Mouse (Mus musculus) stomach, embryonic 14.5 days (tissue): ENCODE results near the gene Acad10. TPM values are rescaled to one million over a fixed set of nuclear protein-coding genes. Genes with fewer than 3 reads are reported as not detected.

Source experiments
- ATAC-seq: fragments of 200-750 bp; cut with Nextera tagmentation; 2 replicates; pipeline ENCODE4 v1.8.0; 2017; ENCODE audit warnings: low read depth, moderate TSS enrichment; ENCODE audit not compliant: insufficient number of reproducible peaks, insufficient read depth, low FRiP score
- H3K27ac ChIP-seq: fragments of 300-500 bp; sonication (generic); 2 replicates; pipeline ENCODE4 v1.5.1; 2014; ENCODE audit warnings: mild to moderate bottlenecking, low read length, moderate library complexity, mixed read lengths
- H3K27me3 ChIP-seq: fragments of 300-500 bp; sonication (generic); 2 replicates; pipeline ENCODE4 v1.6.1; 2014; ENCODE audit warnings: low read length, control low read depth, mixed read lengths; ENCODE audit not compliant: control insufficient read depth, insufficient read depth
- H3K36me3 ChIP-seq: fragments of 300-500 bp; sonication (generic); 2 replicates; pipeline ENCODE4 v1.6.1; 2014; ENCODE audit warnings: mild to moderate bottlenecking, control low read depth, low read length, moderate library complexity, mixed read lengths; ENCODE audit not compliant: control insufficient read depth, insufficient read depth
- H3K4me1 ChIP-seq: fragments of 300-500 bp; sonication (generic); 2 replicates; pipeline ENCODE4 v1.6.1; 2014; ENCODE audit warnings: low read length, control low read depth, mixed read lengths; ENCODE audit not compliant: control insufficient read depth, insufficient read depth
- H3K4me2 ChIP-seq: fragments of 300-500 bp; sonication (generic); replicated peaks from 2 replicates; pipeline ENCODE4 v1.6.1; 2014; ENCODE audit warnings: low read depth, low read length, control low read depth
- H3K4me3 ChIP-seq: fragments of 300-500 bp; sonication (generic); 2 replicates; pipeline ENCODE4 v1.5.1; 2014; ENCODE audit warnings: low read depth, low read length, control low read depth
- H3K9ac ChIP-seq: fragments of 300-500 bp; sonication (generic); replicated peaks from 2 replicates; pipeline ENCODE4 v1.6.1; 2014; ENCODE audit warnings: low read depth, mild to moderate bottlenecking, control low read depth, low read length, moderate library complexity, mixed read lengths
- H3K9me3 ChIP-seq: fragments of 300-500 bp; sonication (generic); 2 replicates; pipeline ENCODE4 v1.6.1; 2016; ENCODE audit warnings: low read depth, low read length, control low read depth; ENCODE audit not compliant: control insufficient read depth
- WGBS: fragments of 180-500 bp; shearing (Covaris S2); extraction: QIAGEN DNeasy Blood & Tissue Kit; methylation state at CpG from one replicate; pipeline ENCODE4 v1.1.7; 2014; 5-methylcytosine and 5-hydroxymethylcytosine counted together
- polyA plus RNA-seq: library from polyadenylated mRNA; unstranded; fragments of >200 nt; fragmentation: Nextera tagmentation; extraction: Ambion mirVana; gene quantifications from 2 replicates; pipeline ENCODE4 v1.2.1, GENCODE M21; 2014

Gene Acad10
- polyA plus RNA-seq, 1 experiment from 2014 or later: 2.3 TPM

GRCm38 (mm10) chr5:121581945-121582344 lies 78.4 kb downstream of the Acad10 start:
- Histone ChIP-seq H3K9me3 (no peaks in the 10 kb centered on the region), H3K9ac (no peak overlapping the region; the same call in 1 of the 2 replicates), H3K36me3 (peaks cover 19% of the 10 kb centered on the region), H3K4me3 (no peak overlapping the region), H3K4me2 (no peak overlapping the region), H3K4me1 (peaks cover 15% of the 10 kb centered on the region; the same call in 1 of the 2 replicates), H3K27me3 (no peaks in the 10 kb centered on the region), H3K27ac (no peak overlapping the region)
- no peak for ATAC-seq
- WGBS: 89% methylated on average over 8 of the region's 8 CpGs

DNA sequence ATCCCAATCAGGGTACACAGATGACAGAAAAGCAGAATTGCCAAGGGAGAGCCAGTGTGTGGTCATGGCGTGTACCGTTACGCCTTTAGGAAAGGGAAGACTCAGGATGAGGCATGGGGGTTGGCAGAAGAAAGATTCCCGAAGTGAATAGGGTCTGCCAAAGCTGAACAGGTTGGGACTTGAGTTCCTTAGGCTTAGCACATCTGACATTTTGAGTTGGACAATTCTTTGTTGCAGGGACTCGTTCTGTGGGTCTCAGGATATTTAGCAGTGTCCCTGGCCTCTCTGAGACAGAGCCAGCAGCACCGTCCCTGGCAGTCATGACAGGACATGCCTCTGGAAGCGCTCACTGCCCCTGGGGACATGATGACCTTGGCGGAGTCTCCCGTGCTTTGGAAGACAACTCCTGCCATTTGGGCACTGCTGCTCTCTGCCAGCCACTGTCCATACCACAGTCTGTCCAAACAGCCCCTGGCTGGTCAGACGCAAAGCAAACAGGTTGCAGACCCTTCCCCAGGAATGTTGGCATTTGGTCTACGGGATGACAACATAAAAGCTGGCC lies 83.3 kb downstream of the Acad10 start:
- Histone ChIP-seq H3K36me3 (peaks cover 34% of the 10 kb centered on the region), H3K9me3 (no peaks in the 10 kb centered on the region), H3K27ac (no peak overlapping the region), H3K27me3 (no peaks in the 10 kb centered on the region), H3K4me1 (no peaks in the 10 kb centered on the region), H3K9ac (no peak overlapping the region), H3K4me2 (no peak overlapping the region), H3K4me3 (no peak overlapping the region)
- no peak for ATAC-seq
- WGBS: 84% methylated on average over 11 of the region's 11 CpGs

DNA sequence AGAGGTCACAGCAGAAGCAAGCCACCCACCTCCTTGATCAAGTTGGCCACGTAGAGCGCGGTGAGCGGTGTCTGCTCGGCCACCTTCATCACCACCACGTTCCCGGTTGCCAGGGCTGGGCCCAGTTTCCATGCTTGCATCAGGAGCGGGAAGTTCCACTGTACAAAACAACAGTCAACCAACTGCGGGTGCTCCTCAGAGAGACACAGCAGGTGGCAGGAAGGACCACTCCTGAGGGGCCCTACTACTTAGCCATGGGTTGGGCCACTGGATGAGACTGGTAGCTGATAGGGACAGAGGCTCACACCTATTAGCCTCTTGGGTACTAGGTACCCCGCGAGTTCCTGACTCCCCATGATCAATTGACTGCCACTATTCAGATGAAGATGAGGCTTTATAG lies 84.4 kb downstream of the Acad10 start:
- no peak for ATAC-seq
- H3K27ac ChIP-seq: no peak overlapping the region
- no peaks in the 10 kb centered on the region for H3K9me3 ChIP-seq
- 97% methylated on average over 11 of the region's 11 CpGs for WGBS
- H3K4me2 ChIP-seq: no peak overlapping the region
- no peak overlapping the region for H3K4me3 ChIP-seq
- peaks cover 37% of the 10 kb centered on the region for H3K36me3 ChIP-seq
- H3K27me3 ChIP-seq: no peaks in the 10 kb centered on the region
- no peak overlapping the region for H3K9ac ChIP-seq
- H3K4me1 ChIP-seq: no peaks in the 10 kb centered on the region

- no peak overlapping the region for H3K4me3 ChIP-seq
- no peaks in the 10 kb centered on the region for H3K4me1 ChIP-seq
- H3K4me2 ChIP-seq: no peak overlapping the region
- H3K27me3 ChIP-seq: no peaks in the 10 kb centered on the region
- no peak for ATAC-seq
- no peak overlapping the region for H3K9ac ChIP-seq
- WGBS: 91% methylated on average over 13 of the region's 13 CpGs
- peaks cover 25% of the 10 kb centered on the region for H3K36me3 ChIP-seq
- no peak overlapping the region for H3K27ac ChIP-seq
- H3K9me3 ChIP-seq: no peaks in the 10 kb centered on the region
Observed at GRCm38 (mm10) chr5:121574145-121574544, 86.2 kb downstream of the Acad10 start.

Other genes starting within 250 kb of the Acad10 start
- 1.9 and 3.2 TPM in 2 replicates for gene Tmem116, start 208.6 kb downstream of the Acad10 start, polyA plus RNA-seq
- 132 and 140 TPM in 2 replicates for gene Erp29, start 208.0 kb downstream of the Acad10 start, polyA plus RNA-seq
- 0.11 and 0.12 TPM in 2 replicates for gene Adam1b, start 157.1 kb downstream of the Acad10 start, polyA plus RNA-seq
- gene Adam1a, start 115.0 kb downstream of the Acad10 start, polyA plus RNA-seq: 2.2 and 3.3 TPM in 2 replicates
- 0.87 TPM in 1 of 2 replicates, not detected in the other for gene Gm42878, start 115.0 kb downstream of the Acad10 start, polyA plus RNA-seq
- 52.9 and 56.3 TPM in 2 replicates for gene Mapkapk5, start 114.6 kb downstream of the Acad10 start, polyA plus RNA-seq
- 68.4 and 74.6 TPM in 2 replicates for gene Aldh2, start 66.7 kb downstream of the Acad10 start, polyA plus RNA-seq
- 2.2 and 2.7 TPM in 2 replicates for gene Acad12, start 41.6 kb downstream of the Acad10 start, polyA plus RNA-seq
- 30.8 and 31.7 TPM in 2 replicates for gene Brap, start within 50 bp of the Acad10 start, polyA plus RNA-seq
- gene Atxn2, start 50.8 kb upstream of the Acad10 start, polyA plus RNA-seq: 71.9 and 78.4 TPM in 2 replicates
- gene Sh2b3, start 177.1 kb upstream of the Acad10 start, polyA plus RNA-seq: 15.4 and 17.2 TPM in 2 replicates
- gene Pheta1, start 188.5 kb upstream of the Acad10 start, polyA plus RNA-seq: 17.6 and 17.8 TPM in 2 replicates